Mouse (Mus musculus) forebrain, embryonic 13.5 days (tissue): ENCODE measurements at regions not wholly inside any gene's neighbourhood (a gene's known extent, or its start where the extent isn't known, plus 50 kb on each side); places are given as distances from the start of the nearest gene placed in this dataset.

Experiments used
- ATAC-seq: fragments of 200-750 bp; cut with Nextera tagmentation; 2 replicates; pipeline ENCODE4 v1.8.0; 2017
- H3K27ac ChIP-seq: fragments of 300-500 bp; sonication (generic); 2 replicates; pipeline ENCODE4 v1.5.1; 2015; ENCODE audit warnings: inconsistent platforms, mild to moderate bottlenecking, moderate library complexity
- H3K27me3 ChIP-seq: fragments of 300-500 bp; sonication (generic); 2 replicates; pipeline ENCODE4 v1.6.1; 2015; ENCODE audit warnings: mild to moderate bottlenecking, inconsistent platforms
- H3K36me3 ChIP-seq: fragments of 300-500 bp; sonication (generic); 2 replicates; pipeline ENCODE4 v1.6.1; 2015; ENCODE audit warnings: mild to moderate bottlenecking, inconsistent platforms; ENCODE audit not compliant: poor library complexity, severe bottlenecking
- H3K4me1 ChIP-seq: fragments of 300-500 bp; sonication (generic); 2 replicates; pipeline ENCODE4 v1.6.1; 2015; ENCODE audit warnings: inconsistent platforms
- H3K4me2 ChIP-seq: fragments of 300-500 bp; sonication (generic); 2 replicates; pipeline ENCODE4 v1.6.1; 2015; ENCODE audit warnings: inconsistent platforms, mild to moderate bottlenecking, moderate library complexity
- H3K4me3 ChIP-seq: fragments of 300-500 bp; sonication (generic); 2 replicates; pipeline ENCODE4 v1.5.1; 2015; ENCODE audit warnings: mild to moderate bottlenecking, inconsistent platforms
- H3K9ac ChIP-seq: fragments of 300-500 bp; sonication (generic); 2 replicates; pipeline ENCODE4 v1.6.1; 2015; ENCODE audit warnings: mild to moderate bottlenecking, inconsistent platforms
- H3K9me3 ChIP-seq: fragments of 300-500 bp; sonication (generic); replicated peaks from 2 replicates; pipeline ENCODE4 v1.6.1; 2016; ENCODE audit warnings: inconsistent platforms
- whole genome bisulfite sequencing: fragments of 180-500 bp; shearing (Covaris S2); methylation state at CpG from one replicate; pipeline ENCODE4 v1.1.7; 2015; 5-methylcytosine and 5-hydroxymethylcytosine counted together

- peaks cover 2% of the 10 kb centered on the region; the same call in 1 of the 2 replicates for H3K4me1 ChIP-seq
- no peak overlapping the region for H3K4me2 ChIP-seq
- H3K27ac ChIP-seq: no peak overlapping the region
- no peak overlapping the region for H3K4me3 ChIP-seq
- no peaks in the 10 kb centered on the region for H3K36me3 ChIP-seq
- WGBS: 45% methylated on average over 1 of the region's 1 CpGs
- ATAC-seq: 0 out of 2 replicates have a peak, but pooled peaks have one; percentile 16
- no peak overlapping the region for H3K9ac ChIP-seq
- no peaks in the 10 kb centered on the region for H3K27me3 ChIP-seq
- H3K9me3 ChIP-seq: no peaks in the 10 kb centered on the region
Measured at GRCm38 (mm10) chr16:51457166-51457565, 573.9 kb upstream of the Cblb start.

GRCm38 (mm10) chr16:51475690-51476089 is 555.3 kb upstream of the Cblb start:
- Histone ChIP-seq H3K36me3 (no peaks in the 10 kb centered on the region), H3K9ac (no peak overlapping the region), H3K4me1 (no peaks in the 10 kb centered on the region), H3K27ac (no peak overlapping the region), H3K27me3 (no peaks in the 10 kb centered on the region), H3K4me2 (no peak overlapping the region), H3K9me3 (no peaks in the 10 kb centered on the region), H3K4me3 (no peak overlapping the region)
- 75% methylated on average over 3 of the region's 3 CpGs for WGBS
- no peak for ATAC-seq

GRCm38 (mm10) chr16:51496096-51496495 is 534.9 kb upstream of the Cblb start:
- no peak overlapping the region for H3K4me2 ChIP-seq
- ATAC-seq: no peak
- no peak overlapping the region for H3K27ac ChIP-seq
- no peak overlapping the region for H3K4me3 ChIP-seq
- no peaks in the 10 kb centered on the region for H3K4me1 ChIP-seq
- no peaks in the 10 kb centered on the region for H3K36me3 ChIP-seq
- no peak overlapping the region for H3K9ac ChIP-seq
- H3K9me3 ChIP-seq: no peaks in the 10 kb centered on the region
- H3K27me3 ChIP-seq: no peaks in the 10 kb centered on the region
- 79% methylated on average over 2 of the region's 2 CpGs for WGBS

GRCm38 (mm10) chr16:51497777-51498176 is 533.2 kb upstream of the Cblb start:
- Histone ChIP-seq H3K9me3 (no peaks in the 10 kb centered on the region), H3K27ac (no peak overlapping the region), H3K9ac (no peak overlapping the region), H3K4me2 (no peak overlapping the region), H3K4me3 (no peak overlapping the region), H3K27me3 (no peaks in the 10 kb centered on the region), H3K4me1 (no peaks in the 10 kb centered on the region), H3K36me3 (no peaks in the 10 kb centered on the region)
- 85% methylated on average over 7 of the region's 7 CpGs for WGBS
- ATAC-seq: no peak

- Histone ChIP-seq H3K27ac (no peak overlapping the region), H3K9me3 (no peaks in the 10 kb centered on the region), H3K27me3 (no peaks in the 10 kb centered on the region), H3K36me3 (no peaks in the 10 kb centered on the region), H3K4me2 (no peak overlapping the region), H3K4me1 (peaks cover 12% of the 10 kb centered on the region), H3K4me3 (no peak overlapping the region), H3K9ac (no peak overlapping the region)
- ATAC-seq: peak; percentile 65; the same call in 1 of the 2 replicates
- 45% methylated on average over 3 of the region's 3 CpGs for WGBS
Measured at GRCm38 (mm10) chr16:51517079-51517478, 513.9 kb upstream of the Cblb start.

GRCm38 (mm10) chr16:51520762-51521161 is 510.3 kb upstream of the Cblb start:
- Histone ChIP-seq H3K36me3 (no peaks in the 10 kb centered on the region), H3K27me3 (no peaks in the 10 kb centered on the region), H3K9me3 (no peaks in the 10 kb centered on the region), H3K27ac (no peak overlapping the region), H3K4me2 (no peak overlapping the region), H3K9ac (no peak overlapping the region), H3K4me1 (peaks cover 12% of the 10 kb centered on the region), H3K4me3 (no peak overlapping the region)
- 0 out of 2 replicates have a peak, but pooled peaks have one; percentile 28 for ATAC-seq
- WGBS: 72% methylated on average over 4 of the region's 4 CpGs

GRCm38 (mm10) chr16:51521317-51522092 is 509.5 kb upstream of the Cblb start:
- Histone ChIP-seq H3K27me3 (no peaks in the 10 kb centered on the region), H3K4me1 (peaks cover 12% of the 10 kb centered on the region), H3K9me3 (no peaks in the 10 kb centered on the region), H3K36me3 (no peaks in the 10 kb centered on the region), H3K9ac (no peak overlapping the region), H3K4me3 (no peak overlapping the region), H3K27ac (0 out of 2 replicates have a peak overlapping the region, but pooled peaks have one; percentile 19), H3K4me2 (peak overlapping the region; percentile 7; the same call in 1 of the 2 replicates)
- 76% methylated on average over 13 of the region's 13 CpGs for WGBS
- ATAC-seq: peak; percentile 65; the same call in 1 of the 2 replicates

GRCm38 (mm10) chr16:51524023-51524422 is 507.0 kb upstream of the Cblb start:
- Histone ChIP-seq H3K4me1 (peaks cover 3% of the 10 kb centered on the region; the same call in 1 of the 2 replicates), H3K9ac (no peak overlapping the region), H3K36me3 (no peaks in the 10 kb centered on the region), H3K4me2 (no peak overlapping the region), H3K9me3 (no peaks in the 10 kb centered on the region), H3K4me3 (no peak overlapping the region), H3K27ac (no peak overlapping the region), H3K27me3 (no peaks in the 10 kb centered on the region)
- WGBS: 91% methylated on average over 1 of the region's 1 CpGs
- no peak for ATAC-seq

- Histone ChIP-seq H3K4me3 (no peak overlapping the region), H3K36me3 (no peaks in the 10 kb centered on the region), H3K4me2 (no peak overlapping the region), H3K27ac (no peak overlapping the region), H3K4me1 (no peaks in the 10 kb centered on the region), H3K9me3 (no peaks in the 10 kb centered on the region), H3K9ac (no peak overlapping the region), H3K27me3 (no peaks in the 10 kb centered on the region)
- WGBS: 93% methylated on average over 1 of the region's 1 CpGs
- no peak for ATAC-seq
Measured at GRCm38 (mm10) chr16:51532496-51532895, 498.5 kb upstream of the Cblb start.

- 87% methylated on average over 4 of the region's 4 CpGs for WGBS
Measured at GRCm38 (mm10) chr16:51543769-51544168, 487.3 kb upstream of the Cblb start.

GRCm38 (mm10) chr16:51547032-51547431 is 484.0 kb upstream of the Cblb start:
- Histone ChIP-seq H3K36me3 (no peaks in the 10 kb centered on the region), H3K27me3 (no peaks in the 10 kb centered on the region), H3K4me1 (no peaks in the 10 kb centered on the region), H3K9ac (no peak overlapping the region), H3K4me2 (no peak overlapping the region), H3K27ac (no peak overlapping the region), H3K4me3 (no peak overlapping the region), H3K9me3 (no peaks in the 10 kb centered on the region)
- WGBS: 88% methylated on average over 1 of the region's 1 CpGs
- no peak for ATAC-seq

More at GRCm38 (mm10) chr16:51543769-51544168, 487.3 kb upstream of the Cblb start:
- Histone ChIP-seq H3K4me3 (no peak overlapping the region), H3K4me1 (no peaks in the 10 kb centered on the region), H3K36me3 (no peaks in the 10 kb centered on the region), H3K4me2 (no peak overlapping the region), H3K27me3 (no peaks in the 10 kb centered on the region), H3K27ac (no peak overlapping the region), H3K9ac (no peak overlapping the region), H3K9me3 (no peaks in the 10 kb centered on the region)
- no peak for ATAC-seq

- Histone ChIP-seq H3K27me3 (no peaks in the 10 kb centered on the region), H3K4me2 (no peak overlapping the region), H3K36me3 (no peaks in the 10 kb centered on the region), H3K27ac (no peak overlapping the region), H3K9me3 (no peaks in the 10 kb centered on the region), H3K4me1 (no peaks in the 10 kb centered on the region), H3K9ac (no peak overlapping the region), H3K4me3 (no peak overlapping the region)
- WGBS: 78% methylated on average over 5 of the region's 5 CpGs
- ATAC-seq: 0 out of 2 replicates have a peak, but pooled peaks have one; percentile 30
Measured at GRCm38 (mm10) chr16:51562866-51563658, 468.0 kb upstream of the Cblb start.
